Mouse (Mus musculus) cortical plate, adult 2 months (tissue): Measurements from ENCODE around the gene Slc25a15.

Source experiments
- CTCF ChIP-seq: fragments of 200-500 bp; IDR thresholded peaks from 2 replicates; pipeline ENCODE4 v1.5.1; 2011; ENCODE audit warnings: mild to moderate bottlenecking, control low read depth, low read length; ENCODE audit not compliant: insufficient read depth; ENCODE audit errors: extremely low read depth
- POLR2A ChIP-seq: fragments of 200-500 bp; IDR thresholded peaks from 2 replicates; pipeline ENCODE4 v1.6.1; 2011; ENCODE audit warnings: mild to moderate bottlenecking, low read length, control low read depth; ENCODE audit not compliant: insufficient read depth; ENCODE audit errors: extremely low read depth

GRCm38 (mm10) chr8:22359882-22360281 lies 38.5 kb downstream of the Slc25a15 start:
- no peak for TF ChIP-seq POLR2A
- no peak for TF ChIP-seq CTCF
